Mouse (Mus musculus) forebrain, postnatal 0 days (tissue): ENCODE measurements at regions not wholly inside any gene's neighbourhood (a gene's known extent, or its start where the extent isn't known, plus 50 kb on each side); places are given as distances from the start of the nearest gene placed in this dataset.
A peak's percentile ranks its signal among the peaks of the same experiment; 100 is the strongest.

Experiments used
- ATAC-seq: fragments of 200-750 bp; cut with Nextera tagmentation; 2 replicates; pipeline ENCODE4 v1.8.0; 2017; ENCODE audit warnings: mild to moderate bottlenecking, moderate library complexity
- DNase-seq: peaks from one replicate; pipeline ENCODE4 v3.0.0-alpha.2; 2015
- H3K27ac ChIP-seq: fragments of 300-500 bp; sonication (generic); 2 replicates; pipeline ENCODE4 v1.5.1; 2014; ENCODE audit warnings: low read depth, mild to moderate bottlenecking, antibody characterized with exemption, low read length, moderate library complexity, mixed read lengths
- H3K27me3 ChIP-seq: fragments of 300-500 bp; sonication (generic); 2 replicates; pipeline ENCODE4 v1.6.1; 2014; ENCODE audit warnings: mild to moderate bottlenecking, low read length, mixed read lengths; ENCODE audit not compliant: insufficient read depth
- H3K36me3 ChIP-seq: fragments of 300-500 bp; sonication (generic); 2 replicates; pipeline ENCODE4 v1.6.1; 2014; ENCODE audit warnings: mild to moderate bottlenecking, moderate library complexity; ENCODE audit not compliant: insufficient read depth
- H3K4me1 ChIP-seq: fragments of 300-500 bp; sonication (generic); 2 replicates; pipeline ENCODE4 v1.6.1; 2014; ENCODE audit warnings: antibody characterized with exemption; ENCODE audit not compliant: insufficient read depth
- H3K4me2 ChIP-seq: fragments of 300-500 bp; sonication (generic); 2 replicates; pipeline ENCODE4 v1.6.1; 2014; ENCODE audit warnings: low read depth, mild to moderate bottlenecking, moderate library complexity
- H3K4me3 ChIP-seq: fragments of 300-500 bp; sonication (generic); 2 replicates; pipeline ENCODE4 v1.5.1; 2014; ENCODE audit warnings: low read depth, low read length, mixed read lengths
- H3K9ac ChIP-seq: fragments of 300-500 bp; sonication (generic); 2 replicates; pipeline ENCODE4 v1.6.1; 2014; ENCODE audit warnings: mild to moderate bottlenecking
- H3K9me3 ChIP-seq: fragments of 300-500 bp; sonication (generic); 2 replicates; pipeline ENCODE4 v1.6.1; 2016; ENCODE audit warnings: low read length
- CTCF ChIP-seq: sonication (generic); IDR thresholded peaks from 2 replicates; pipeline ENCODE4 v1.5.1; 2016; ENCODE audit warnings: antibody characterized with exemption, control low read depth, low read depth
- WGBS: fragments of 180-500 bp; shearing (Covaris S2); extraction: QIAGEN DNeasy Blood & Tissue Kit; methylation state at CpG from one replicate; pipeline ENCODE4 v1.1.7; 2014; 5-methylcytosine and 5-hydroxymethylcytosine counted together

DNA sequence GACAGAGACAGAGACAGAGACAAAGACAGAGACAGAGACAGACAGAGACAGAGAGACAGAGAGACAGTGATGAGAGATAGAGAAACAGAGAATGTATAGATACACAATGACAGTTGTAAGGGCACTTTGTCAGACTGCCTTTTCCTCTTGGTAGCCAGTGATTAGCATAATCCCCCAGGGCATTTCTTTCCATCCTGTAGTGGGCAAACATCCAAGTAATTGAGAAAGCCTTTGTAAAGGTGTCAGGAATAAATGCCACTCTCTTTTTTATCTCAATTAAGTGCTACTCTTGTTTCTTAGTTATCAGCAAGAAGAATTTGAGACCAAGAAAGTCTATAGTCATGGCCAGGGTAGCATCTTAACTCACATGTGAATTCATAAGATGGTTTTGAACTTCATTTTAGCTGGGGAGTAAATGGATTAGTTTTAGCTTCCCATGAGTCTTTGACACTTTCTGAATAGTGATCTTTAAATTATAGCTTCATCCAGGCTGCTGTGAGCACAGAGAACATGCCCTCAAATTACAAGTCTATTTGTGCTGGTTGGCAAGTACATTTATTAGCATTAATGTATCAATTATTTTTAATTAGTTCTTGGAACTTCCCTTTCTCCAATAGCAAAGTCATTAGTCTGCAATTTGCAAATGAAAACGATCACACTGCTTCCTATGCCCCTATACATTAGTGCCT lies 1215.9 kb downstream of the Gm9008 start:
- 10% methylated on average over 1 of the region's 1 CpGs for WGBS
- Histone ChIP-seq H3K27ac (no peak overlapping the region), H3K4me1 (no peaks in the 10 kb centered on the region), H3K9ac (no peak overlapping the region), H3K9me3 (no peaks in the 10 kb centered on the region), H3K27me3 (no peaks in the 10 kb centered on the region), H3K4me3 (no peak overlapping the region), H3K4me2 (no peak overlapping the region), H3K36me3 (no peaks in the 10 kb centered on the region)
- DNase-seq (no peak), ATAC-seq (no peak)
- no peak for TF ChIP-seq CTCF

GRCm38 (mm10) chr6:75254076-75254414 lies 1243.5 kb downstream of the Gm9008 start:
- Histone ChIP-seq H3K4me2 (no peak overlapping the region), H3K9me3 (no peaks in the 10 kb centered on the region), H3K4me3 (no peak overlapping the region), H3K9ac (no peak overlapping the region), H3K27ac (no peak overlapping the region), H3K4me1 (no peaks in the 10 kb centered on the region), H3K27me3 (no peaks in the 10 kb centered on the region), H3K36me3 (no peaks in the 10 kb centered on the region)
- DNase-seq (no peak), ATAC-seq (no peak)
- 67% methylated on average over 3 of the region's 3 CpGs for WGBS
- TF ChIP-seq CTCF = no peak

- Histone ChIP-seq H3K4me3 (no peak overlapping the region), H3K4me2 (no peak overlapping the region), H3K4me1 (no peaks in the 10 kb centered on the region), H3K27me3 (no peaks in the 10 kb centered on the region), H3K9me3 (no peaks in the 10 kb centered on the region), H3K27ac (no peak overlapping the region), H3K36me3 (no peaks in the 10 kb centered on the region), H3K9ac (no peak overlapping the region)
- WGBS = 20% methylated on average over 4 of the region's 4 CpGs
- no peak for TF ChIP-seq CTCF
- ATAC-seq (peak; percentile 23; the same call in 1 of the 2 replicates), DNase-seq (peak; percentile 58)
Measured at GRCm38 (mm10) chr6:75253357-75254075, 1244.1 kb downstream of the Gm9008 start.

- H3K36me3 ChIP-seq = no peaks in the 10 kb centered on the region
- ATAC-seq = no peak
Measured at GRCm38 (mm10) chr6:75215515-75215914, 1282.1 kb downstream of the Gm9008 start.

GRCm38 (mm10) chr6:75212721-75213475 lies 1284.7 kb downstream of the Gm9008 start:
- Histone ChIP-seq H3K27ac (no peak overlapping the region), H3K9ac (no peak overlapping the region), H3K4me2 (no peak overlapping the region), H3K4me1 (no peaks in the 10 kb centered on the region), H3K36me3 (no peaks in the 10 kb centered on the region), H3K9me3 (no peaks in the 10 kb centered on the region), H3K4me3 (no peak overlapping the region), H3K27me3 (no peaks in the 10 kb centered on the region)
- DNase-seq (peak; percentile 13), ATAC-seq (no peak; the same call in 1 of the 2 replicates)
- 41% methylated on average over 3 of the region's 3 CpGs for WGBS
- TF ChIP-seq CTCF = no peak

More at GRCm38 (mm10) chr6:75215515-75215914, 1282.1 kb downstream of the Gm9008 start:
- Histone ChIP-seq H3K27ac (no peak overlapping the region), H3K4me1 (no peaks in the 10 kb centered on the region), H3K9ac (no peak overlapping the region), H3K27me3 (no peaks in the 10 kb centered on the region), H3K9me3 (no peaks in the 10 kb centered on the region), H3K4me2 (no peak overlapping the region), H3K4me3 (no peak overlapping the region)
- 55% methylated on average over 2 of the region's 2 CpGs for WGBS
- no peak for TF ChIP-seq CTCF
- no peak for DNase-seq
